Mouse (Mus musculus) embryonic facial prominence, embryonic 14.5 days (tissue): Measurements from ENCODE around the gene Tgm1. TPM values are rescaled to one million over a fixed set of nuclear protein-coding genes. Genes with fewer than 3 reads are reported as not detected.
"Not testable (repeated sequence)": the region's sequence is repeated elsewhere in the genome, so short reads cannot be mapped to it uniquely, and the experiment has no call there.

Experiments
- ATAC-seq: fragments of 200-750 bp; cut with Nextera tagmentation; 2 replicates; pipeline ENCODE4 v1.8.0; 2017; ENCODE audit warnings: low read depth, moderate number of reproducible peaks, moderate TSS enrichment
- DNase-seq: peaks from one replicate; pipeline ENCODE4 v3.0.0-alpha.2; 2015; ENCODE audit warnings: low spot score
- H3K27ac ChIP-seq: fragments of 300-500 bp; sonication (generic); replicated peaks from 2 replicates; pipeline ENCODE4 v1.5.1; 2014; ENCODE audit warnings: low read depth, mild to moderate bottlenecking, low read length, moderate library complexity
- H3K27me3 ChIP-seq: fragments of 300-500 bp; sonication (generic); replicated peaks from 2 replicates; pipeline ENCODE4 v1.6.1; 2014; ENCODE audit warnings: low read length; ENCODE audit not compliant: control insufficient read depth, insufficient read depth
- H3K36me3 ChIP-seq: fragments of 300-500 bp; sonication (generic); 2 replicates; pipeline ENCODE4 v1.6.1; 2014; ENCODE audit warnings: low read length, mixed read lengths; ENCODE audit not compliant: control insufficient read depth, insufficient read depth
- H3K4me1 ChIP-seq: fragments of 300-500 bp; sonication (generic); 2 replicates; pipeline ENCODE4 v1.6.1; 2014; ENCODE audit warnings: antibody characterized with exemption, low read length; ENCODE audit not compliant: control insufficient read depth, insufficient read depth
- H3K4me2 ChIP-seq: fragments of 300-500 bp; sonication (generic); 2 replicates; pipeline ENCODE4 v1.6.1; 2014; ENCODE audit warnings: low read depth, mild to moderate bottlenecking, low read length, moderate library complexity, mixed read lengths
- H3K4me3 ChIP-seq: fragments of 300-500 bp; sonication (generic); 2 replicates; pipeline ENCODE4 v1.5.1; 2014; ENCODE audit warnings: low read depth, mild to moderate bottlenecking, low read length
- H3K9ac ChIP-seq: fragments of 300-500 bp; sonication (generic); 2 replicates; pipeline ENCODE4 v1.6.1; 2014; ENCODE audit warnings: low read depth, mild to moderate bottlenecking, low read length, moderate library complexity, mixed read lengths
- H3K9me3 ChIP-seq: fragments of 300-500 bp; sonication (generic); 2 replicates; pipeline ENCODE4 v1.6.1; 2016; ENCODE audit warnings: low read length; ENCODE audit not compliant: control insufficient read depth
- WGBS: fragments of 180-500 bp; shearing (Covaris S2); extraction: QIAGEN DNeasy Blood & Tissue Kit; methylation state at CpG from one replicate; pipeline ENCODE4 v1.1.7; 2014; 5-methylcytosine and 5-hydroxymethylcytosine counted together
- polyA plus RNA-seq: library from polyadenylated mRNA; unstranded; fragments of >200 nt; fragmentation: Nextera tagmentation; extraction: Ambion mirVana; gene quantifications from 2 replicates; pipeline ENCODE4 v1.2.1, GENCODE M21; 2014

Gene Tgm1
- 7.1 and 8.0 TPM in 2 replicates for polyA plus RNA-seq

GRCm38 (mm10) chr14:55713729-55714122 is at the start of gene Tgm1:
Gene Tgm1 (minus strand): TSS chr14:55713926.
- DNase-seq = no peak
- 13% methylated on average over 4 of the region's 4 CpGs for WGBS
- Histone ChIP-seq H3K27me3 (peaks cover 15% of the 10 kb centered on the region), H3K27ac (no peak within 1 kb of the TSS), H3K4me1 (no peaks in the 10 kb centered on the region; the same call in 1 of the 2 replicates), H3K9me3 (no peaks in the 10 kb centered on the region), H3K4me3 (peak within 1 kb of the TSS; percentile 15), H3K4me2 (peak within 1 kb of the TSS; percentile 44), H3K36me3 (peaks cover 22% of the 10 kb centered on the region), H3K9ac (peak within 1 kb of the TSS; percentile 46; the same call in 1 of the 2 replicates)
- ATAC-seq = no peak

GRCm38 (mm10) chr14:55763166-55763565 is 49.4 kb upstream of the Tgm1 start:
- no peak for ATAC-seq
- Histone ChIP-seq H3K27me3 (peaks cover 37% of the 10 kb centered on the region), H3K36me3 (no peaks in the 10 kb centered on the region), H3K9me3 (no peaks in the 10 kb centered on the region), H3K4me3 (no peak overlapping the region; the same call in 1 of the 2 replicates), H3K4me2 (peak overlapping the region; percentile 95), H3K9ac (peak overlapping the region; percentile 76), H3K4me1 (peaks cover 9% of the 10 kb centered on the region; the same call in 1 of the 2 replicates), H3K27ac (peak overlapping the region; percentile 40; the same call in 1 of the 2 replicates)
- WGBS = 56% methylated on average over 7 of the region's 7 CpGs
- no peak for DNase-seq

- 0% methylated on average over 40 of the region's 77 CpGs for WGBS
- Histone ChIP-seq H3K4me3 (peak overlapping the region; percentile 55), H3K9me3 (no peaks in the 10 kb centered on the region), H3K27ac (peak overlapping the region; percentile 40), H3K36me3 (no peaks in the 10 kb centered on the region), H3K4me1 (peaks cover 9% of the 10 kb centered on the region; the same call in 1 of the 2 replicates), H3K4me2 (peak overlapping the region; percentile 95), H3K9ac (peak overlapping the region; percentile 76), H3K27me3 (peaks cover 30% of the 10 kb centered on the region)
- ATAC-seq = peak; percentile 80
- DNase-seq = peak; percentile 55
Observed at GRCm38 (mm10) chr14:55762001-55762821, 48.5 kb upstream of the Tgm1 start.

- ATAC-seq (no peak), DNase-seq (no peak)
- 78% methylated on average over 6 of the region's 6 CpGs for WGBS
- H3K27me3 ChIP-seq = peaks cover 24% of the 10 kb centered on the region
- peak within 1 kb of the TSS; percentile 55 for H3K4me3 ChIP-seq
- H3K27ac ChIP-seq = peak within 1 kb of the TSS; percentile 40; the same call in 1 of the 2 replicates
- H3K4me1 ChIP-seq = peaks cover 9% of the 10 kb centered on the region; the same call in 1 of the 2 replicates
- peak within 1 kb of the TSS; percentile 76 for H3K9ac ChIP-seq
- peak within 1 kb of the TSS; percentile 95 for H3K4me2 ChIP-seq
- H3K36me3 ChIP-seq = peaks cover 8% of the 10 kb centered on the region
- H3K9me3 ChIP-seq = no peaks in the 10 kb centered on the region
Observed at GRCm38 (mm10) chr14:55761163-55761562, 47.4 kb upstream of the Tgm1 start, which contains the start of gene Ltb4r2. Gene Ltb4r2 (plus strand): TSS chr14:55761428.

GRCm38 (mm10) chr14:55760156-55760555 is 46.4 kb upstream of the Tgm1 start:
- peak; percentile 82 for DNase-seq
- not testable (repeated sequence) for H3K4me1 ChIP-seq, H3K9me3 ChIP-seq, H3K27ac ChIP-seq, ATAC-seq
- WGBS = 2% methylated on average over 5 of the region's 6 CpGs
- Histone ChIP-seq H3K27me3 (peaks cover 18% of the 10 kb centered on the region), H3K9ac (peak overlapping the region; percentile 45; the same call in 1 of the 2 replicates), H3K4me2 (peak overlapping the region; percentile 50), H3K4me3 (peak overlapping the region; percentile 10; the same call in 1 of the 2 replicates), H3K36me3 (peaks cover 18% of the 10 kb centered on the region)

GRCm38 (mm10) chr14:55758363-55758784 is 44.6 kb upstream of the Tgm1 start, which contains the start of gene Cideb:
Gene Cideb (minus strand): TSS chr14:55758458.
- Histone ChIP-seq H3K27ac (no peak within 1 kb of the TSS), H3K4me2 (peak within 1 kb of the TSS; percentile 30), H3K9ac (no peak within 1 kb of the TSS), H3K9me3 (no peaks in the 10 kb centered on the region), H3K4me3 (no peak within 1 kb of the TSS), H3K4me1 (peaks cover 9% of the 10 kb centered on the region; the same call in 1 of the 2 replicates), H3K27me3 (peaks cover 14% of the 10 kb centered on the region), H3K36me3 (peaks cover 36% of the 10 kb centered on the region)
- ATAC-seq (no peak), DNase-seq (peak; percentile 78)
- 15% methylated on average over 8 of the region's 8 CpGs for WGBS

GRCm38 (mm10) chr14:55757566-55757965 is 43.8 kb upstream of the Tgm1 start:
- WGBS = 86% methylated on average over 6 of the region's 6 CpGs

GRCm38 (mm10) chr14:55747051-55747847 is 33.5 kb upstream of the Tgm1 start:
- peaks cover 12% of the 10 kb centered on the region for H3K4me1 ChIP-seq
- 91% methylated on average over 10 of the region's 10 CpGs for WGBS
- peak overlapping the region; percentile 92 for H3K4me3 ChIP-seq
- no peak overlapping the region for H3K27ac ChIP-seq
- peak overlapping the region; percentile 91 for H3K4me2 ChIP-seq
- peaks cover 37% of the 10 kb centered on the region for H3K36me3 ChIP-seq
- no peak for DNase-seq
- H3K27me3 ChIP-seq = no peaks in the 10 kb centered on the region
- H3K9ac ChIP-seq = 0 out of 2 replicates have a peak overlapping the region, but pooled peaks have one; percentile 37
- H3K9me3 ChIP-seq = no peaks in the 10 kb centered on the region
- ATAC-seq = no peak

More at GRCm38 (mm10) chr14:55757566-55757965, 43.8 kb upstream of the Tgm1 start:
- peaks cover 6% of the 10 kb centered on the region; the same call in 1 of the 2 replicates for H3K4me1 ChIP-seq
- ATAC-seq (no peak), DNase-seq (no peak)
- no peak overlapping the region for H3K4me2 ChIP-seq
- no peak overlapping the region for H3K9ac ChIP-seq
- H3K27me3 ChIP-seq = peaks cover 14% of the 10 kb centered on the region
- H3K4me3 ChIP-seq = no peak overlapping the region
- no peak overlapping the region for H3K27ac ChIP-seq
- peaks cover 44% of the 10 kb centered on the region for H3K36me3 ChIP-seq
- H3K9me3 ChIP-seq = no peaks in the 10 kb centered on the region
